Mouse (Mus musculus): ENCODE results near the gene Psmd2.

DNA sequence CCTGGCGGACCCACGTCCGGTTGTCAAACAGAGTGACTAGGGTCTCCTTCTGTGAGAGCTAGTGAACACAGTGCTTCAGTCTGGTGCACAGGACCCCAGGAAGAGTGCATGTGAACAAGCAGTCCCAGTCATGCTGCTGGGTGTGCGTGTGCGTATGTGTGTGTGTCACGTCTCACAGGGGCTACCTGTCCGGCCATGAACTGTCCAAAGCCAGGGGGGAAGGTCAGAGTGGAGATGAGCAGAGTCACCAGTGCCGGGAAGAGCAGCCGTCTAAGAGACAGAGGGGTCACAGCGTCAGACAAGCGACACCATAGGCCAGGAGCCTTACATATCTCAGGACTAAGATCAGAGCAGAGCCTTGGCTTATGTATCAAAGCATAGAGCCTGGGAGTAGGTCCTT, 58.9 kb downstream of the Psmd2 start:
- no peak for TF ChIP-seq CTCF (IDR thresholded peaks at IDR 0.05; ENCODE audit: control insufficient read depth, insufficient read depth, low read length)
- TF ChIP-seq POLR2A (IDR thresholded peaks at IDR 0.05; ENCODE audit: borderline replicate concordance, control insufficient read depth, low read depth, low read length): no peak
